9 mouse cellular contexts compared by ENCODE assay signal in the genomic region with DNA sequence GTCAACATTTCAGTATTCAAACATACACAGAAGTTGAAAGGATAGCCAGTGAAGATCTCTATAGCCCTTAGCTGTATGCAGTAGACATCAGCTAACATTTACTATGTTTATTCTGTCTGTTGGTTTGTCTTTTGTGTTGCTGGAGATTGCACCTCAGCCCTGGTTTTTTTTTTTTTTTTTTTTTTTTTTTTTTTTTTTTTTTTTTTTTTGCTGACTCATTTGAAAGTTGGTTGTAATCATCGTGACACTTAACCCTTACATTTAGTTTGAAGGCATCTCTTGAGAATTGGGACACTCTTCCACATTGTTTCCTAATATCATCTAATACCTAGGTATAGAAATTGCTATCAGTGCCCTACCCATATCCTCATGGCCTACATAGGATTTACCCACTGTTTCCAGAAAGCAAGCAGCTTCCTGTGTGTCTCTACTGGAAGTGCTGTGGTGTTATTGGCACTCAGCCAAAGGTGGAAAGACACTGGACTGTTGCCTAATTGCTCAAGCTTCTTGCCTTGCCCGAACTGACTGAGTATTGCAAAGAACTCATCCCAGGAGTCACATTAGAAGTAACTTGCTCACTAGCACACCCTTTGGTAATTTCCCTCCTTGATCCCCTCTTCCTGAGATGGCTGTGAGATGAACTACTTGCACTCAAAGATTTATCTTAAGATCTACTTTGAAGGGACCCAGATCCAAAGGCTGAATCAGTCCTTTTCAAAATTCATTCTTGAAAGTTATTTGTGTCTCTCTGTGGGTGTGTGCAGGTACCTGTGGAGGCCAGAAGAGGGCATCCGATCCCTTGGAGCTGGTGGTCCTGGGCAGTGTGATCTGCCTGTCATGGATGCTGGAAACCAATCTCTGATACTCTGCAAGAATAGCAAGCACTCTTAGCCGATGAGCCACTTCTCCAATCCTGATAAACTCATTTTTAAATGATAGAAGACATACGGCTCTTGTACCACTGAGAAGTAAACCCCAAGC. TPM values are rescaled to one million over a fixed set of nuclear protein-coding genes. Genes with fewer than 3 reads are reported as not detected.
DNase-seq lines count a peak whose midpoint lies in the region; ATAC-seq and TF ChIP-seq lines count a peak whose summit lies in the region.
"Had no signal": no experiment of that assay in that cellular context is flagged by ENCODE, and none has a peak within 500 bp of the region (broad histone marks: within the 10 kb centered on the region; RNA-seq: fewer than 3 reads in every experiment).

No protein-coding gene starts in this region.

- WGBS in heart, embryonic 12.5 days, result 47% methylated on average over 5 of the region's 5 CpGs
- WGBS in lung, postnatal 0 days, result 48% methylated on average over 5 of the region's 5 CpGs
- WGBS in hindbrain, embryonic 16.5 days, result 64% methylated on average over 5 of the region's 5 CpGs

- no peak overlapping the region for H3K4me3 ChIP-seq in heart, embryonic 12.5 days
- no peak overlapping the region for H3K4me3 ChIP-seq in CH12.LX (replicated peaks in 1 of 3; ENCODE audit: low read depth in 2 of 3, low read length in 2 of 3, poor library complexity in 1 of 3)
- no peak overlapping the region for H3K4me3 ChIP-seq in bone marrow macrophage, adult 2 months (ENCODE audit: insufficient read depth, low read length)
- no peak overlapping the region for H3K4me3 ChIP-seq in lung, postnatal 0 days (ENCODE audit: low read depth, low read length)
- no peak overlapping the region for H3K4me3 ChIP-seq in hindbrain, embryonic 16.5 days (ENCODE audit: low read length)
- H3K4me3 ChIP-seq: limb, embryonic 13.5 days had no signal

- no peaks in the 10 kb centered on the region for H3K36me3 ChIP-seq in heart, embryonic 12.5 days
- H3K36me3 ChIP-seq in CH12.LX (replicated peaks in 1 of 2; ENCODE audit: control insufficient read depth in 1 of 2, insufficient read depth in 1 of 2, low read length in 1 of 2), result no peaks in the 10 kb centered on the region
- H3K36me3 ChIP-seq in lung, postnatal 0 days (ENCODE audit: insufficient read depth, low read length), result no peaks in the 10 kb centered on the region
- no peaks in the 10 kb centered on the region for H3K36me3 ChIP-seq in hindbrain, embryonic 16.5 days (ENCODE audit: control insufficient read depth, insufficient read depth, low read length)
- H3K36me3 ChIP-seq: limb, embryonic 13.5 days had no signal

- no peaks in the 10 kb centered on the region for H3K27me3 ChIP-seq in heart, embryonic 12.5 days (replicated peaks)
- no peaks in the 10 kb centered on the region for H3K27me3 ChIP-seq in CH12.LX (replicated peaks)
- H3K27me3 ChIP-seq in lung, postnatal 0 days (replicated peaks; ENCODE audit: insufficient read depth, low read length), result no peaks in the 10 kb centered on the region
- no peaks in the 10 kb centered on the region for H3K27me3 ChIP-seq in hindbrain, embryonic 16.5 days (replicated peaks; ENCODE audit: control insufficient read depth, insufficient read depth, low read length)
- H3K27me3 ChIP-seq: limb, embryonic 13.5 days had no signal

- ATAC-seq in heart, embryonic 12.5 days (ENCODE audit: insufficient number of reproducible peaks, low FRiP score), result no peak
- ATAC-seq in lung, postnatal 0 days, result no peak
- no peak for ATAC-seq in hindbrain, embryonic 16.5 days

- no peak for TF ChIP-seq POLR2A in CH12.LX (IDR thresholded peaks at IDR 0.05; ENCODE audit: low read depth, low read length)
- TF ChIP-seq POLR2A in bone marrow macrophage, adult 2 months (IDR thresholded peaks at IDR 0.05; ENCODE audit: borderline replicate concordance, low read depth, low read length), result no peak

- H3K27ac ChIP-seq in heart, embryonic 12.5 days (ENCODE audit: poor library complexity, severe bottlenecking), result no peak overlapping the region
- H3K27ac ChIP-seq in CH12.LX (ENCODE audit: insufficient read depth, low read depth), result no peak overlapping the region
- peak overlapping the region; percentile 5; the same call in 1 of the 2 replicates for H3K27ac ChIP-seq in bone marrow macrophage, adult 2 months (ENCODE audit: insufficient read depth, low read depth, low read length)
- H3K27ac ChIP-seq in lung, postnatal 0 days (ENCODE audit: low read length), result no peak overlapping the region
- H3K27ac ChIP-seq in hindbrain, embryonic 16.5 days (ENCODE audit: low read depth, low read length), result no peak overlapping the region
- H3K27ac ChIP-seq: limb, embryonic 13.5 days had no signal

- no peaks in the 10 kb centered on the region for H3K9me3 ChIP-seq in heart, embryonic 12.5 days (replicated peaks)
- no peaks in the 10 kb centered on the region for H3K9me3 ChIP-seq in CH12.LX (replicated peaks; ENCODE audit: low read length)
- no peaks in the 10 kb centered on the region for H3K9me3 ChIP-seq in lung, postnatal 0 days (ENCODE audit: low read length)
- no peaks in the 10 kb centered on the region for H3K9me3 ChIP-seq in hindbrain, embryonic 16.5 days (ENCODE audit: control insufficient read depth, low read length)
- H3K9me3 ChIP-seq: limb, embryonic 13.5 days had no signal

- peak; percentile 62 to 83 for TF ChIP-seq CTCF in CH12.LX (conservative IDR thresholded peaks at IDR 0.05 in 1 of 2, IDR thresholded peaks at IDR 0.05 in 1 of 2; ENCODE audit: low read depth in 2 of 2, low read length in 2 of 2)
- 0 out of 2 replicates have a peak, but pooled peaks have one; percentile 23 for TF ChIP-seq CTCF in bone marrow macrophage, adult 2 months (IDR thresholded peaks at IDR 0.05; ENCODE audit: low read depth, low read length)
- TF ChIP-seq CTCF in lung, postnatal 0 days (IDR thresholded peaks at IDR 0.05), result peak; percentile 61

- H3K4me2 ChIP-seq in heart, embryonic 12.5 days, result no peak overlapping the region
- no peak overlapping the region for H3K4me2 ChIP-seq in CH12.LX (ENCODE audit: insufficient read depth, low read depth, poor library complexity, severe bottlenecking)
- no peak overlapping the region for H3K4me2 ChIP-seq in lung, postnatal 0 days (replicated peaks; ENCODE audit: low read depth, low read length)
- no peak overlapping the region for H3K4me2 ChIP-seq in hindbrain, embryonic 16.5 days (ENCODE audit: low read length)
- H3K4me2 ChIP-seq: limb, embryonic 13.5 days had no signal

- peak; percentile 90 for DNase-seq in heart, adult 11 months
- peak; percentile 66 for DNase-seq in CH12.LX (ENCODE audit: extremely low read depth)
- DNase-seq in lung, postnatal 0 days (ENCODE audit: low spot score), result peak; percentile 78
- DNase-seq in right cerebral cortex, postnatal 14 days, result no peak
- DNase-seq in cerebellum, adult 9-11 months, result no peak

- H3K9ac ChIP-seq in heart, embryonic 12.5 days, result no peak overlapping the region
- no peak overlapping the region for H3K9ac ChIP-seq in CH12.LX (ENCODE audit: insufficient read depth, low read depth)
- H3K9ac ChIP-seq in lung, postnatal 0 days (replicated peaks; ENCODE audit: low read depth), result no peak overlapping the region
- H3K9ac ChIP-seq in hindbrain, embryonic 16.5 days (ENCODE audit: low read depth, low read length), result no peak overlapping the region
- H3K9ac ChIP-seq: limb, embryonic 13.5 days had no signal

- TF ChIP-seq EP300 in CH12.LX (IDR thresholded peaks at IDR 0.05; ENCODE audit: low read length), result no peak
- no peak for TF ChIP-seq EP300 in lung, postnatal 0 days (IDR thresholded peaks at IDR 0.05)

- TF ChIP-seq RAD21 in CH12.LX (IDR thresholded peaks at IDR 0.05; ENCODE audit: low read depth, low read length), result peak; percentile 82

- peaks cover 6% of the 10 kb centered on the region; the same call in 1 of the 2 replicates for H3K4me1 ChIP-seq in heart, embryonic 12.5 days (replicated peaks)
- peaks cover 7 to 20% of the 10 kb centered on the region in 2 experiments; a peak in 3 of 4 replicates for H3K4me1 ChIP-seq in CH12.LX (ENCODE audit: control insufficient read depth in 1 of 2, insufficient read depth in 2 of 2)
- H3K4me1 ChIP-seq in bone marrow macrophage, adult 2 months (ENCODE audit: control insufficient read depth, insufficient read depth, low read length), result peaks cover 42% of the 10 kb centered on the region
- peaks cover 6% of the 10 kb centered on the region; the same call in 1 of the 2 replicates for H3K4me1 ChIP-seq in lung, postnatal 0 days (ENCODE audit: insufficient read depth, low read depth, low read length)
- no peaks in the 10 kb centered on the region for H3K4me1 ChIP-seq in hindbrain, embryonic 16.5 days (ENCODE audit: control insufficient read depth, insufficient read depth, low read depth, low read length)

- in situ Hi-C loops in CH12.LX (cut with MboI; ENCODE audit: low pct_ligation_motif_present, low pct_unique_long_range_greater_than_20kb, low sequenced_read_pairs), result loop anchor here (10.0 kb wide), 1 partner anchor 205 kb away; no protein-coding TSS in a partner anchor

- dilution Hi-C loops in CH12.LX (cut with MboI; ENCODE audit: extremely low pct_ligation_motif_present, extremely low pct_unique_long_range_greater_than_20kb, low sequenced_read_pairs), result no loop called here

- no peaks in the 10 kb centered on the region for H3K79me2 ChIP-seq in CH12.LX (replicated peaks; ENCODE audit: control insufficient read depth, extremely low read depth, insufficient read depth, poor library complexity, severe bottlenecking)

RNA-seq across cellular contexts. Expression of a gene that starts 1.9 kb away (rescaled TPM):
- 0.30 TPM in 1 of 2 replicates, not detected in the other for polyA plus RNA-seq in heart, embryonic 12.5 days (2016; fragmentation: Nextera tagmentation; extraction: Ambion mirVana)
- total RNA-seq in CH12.LX (2012; rRNA removed), result not detected in 2 replicates
- not detected in 2 replicates for total RNA-seq in CH12.LX (2014; rRNA removed)
- not detected in 2 replicates for polyA plus RNA-seq in CH12.LX (2012; ENCODE audit: insufficient read length, low read depth)
- polyA plus RNA-seq in bone marrow macrophage, adult 2 months (2012; ENCODE audit: insufficient read depth, insufficient read length, missing spikeins), result not detected in 2 replicates
- 0.29 and 0.44 TPM in 2 replicates for polyA plus RNA-seq in lung, postnatal 0 days (2015; fragmentation: Nextera tagmentation; extraction: Ambion mirVana)
- polyA plus RNA-seq in hindbrain, embryonic 16.5 days (2015; fragmentation: Nextera tagmentation; extraction: Ambion mirVana), result 0.19 TPM in 1 of 2 replicates, not detected in the other
- polyA plus RNA-seq: limb, embryonic 13.5 days had no signal

RNA-seq across cellular contexts. Expression of a gene that starts 24.6 kb away (rescaled TPM):
- polyA plus RNA-seq in heart, embryonic 12.5 days (2016; fragmentation: Nextera tagmentation; extraction: Ambion mirVana), result 112 and 115 TPM in 2 replicates
- 167 and 184 TPM in 2 replicates for total RNA-seq in CH12.LX (2012; rRNA removed)
- total RNA-seq in CH12.LX (2014; rRNA removed), result 212 and 233 TPM in 2 replicates
- 261 and 316 TPM in 2 replicates for polyA plus RNA-seq in CH12.LX (2012; ENCODE audit: insufficient read length, low read depth)
- 44.1 and 52.0 TPM in 2 replicates for polyA plus RNA-seq in bone marrow macrophage, adult 2 months (2012; ENCODE audit: insufficient read depth, insufficient read length, missing spikeins)
- 90.2 and 98.7 TPM in 2 replicates for polyA plus RNA-seq in lung, postnatal 0 days (2015; fragmentation: Nextera tagmentation; extraction: Ambion mirVana)
- polyA plus RNA-seq in hindbrain, embryonic 16.5 days (2015; fragmentation: Nextera tagmentation; extraction: Ambion mirVana), result 139 TPM in 2 replicates

RNA-seq across cellular contexts. Expression of a gene that starts 53.2 kb away (rescaled TPM):
- polyA plus RNA-seq in heart, embryonic 12.5 days (2016; fragmentation: Nextera tagmentation; extraction: Ambion mirVana), result 24.3 and 25.7 TPM in 2 replicates
- total RNA-seq in CH12.LX (2012; rRNA removed), result 11.2 and 20.0 TPM in 2 replicates
- 28.5 and 31.5 TPM in 2 replicates for total RNA-seq in CH12.LX (2014; rRNA removed)
- 23.1 and 27.7 TPM in 2 replicates for polyA plus RNA-seq in CH12.LX (2012; ENCODE audit: insufficient read length, low read depth)
- 48.0 and 51.9 TPM in 2 replicates for polyA plus RNA-seq in bone marrow macrophage, adult 2 months (2012; ENCODE audit: insufficient read depth, insufficient read length, missing spikeins)
- 15.7 and 16.7 TPM in 2 replicates for polyA plus RNA-seq in lung, postnatal 0 days (2015; fragmentation: Nextera tagmentation; extraction: Ambion mirVana)
- polyA plus RNA-seq in hindbrain, embryonic 16.5 days (2015; fragmentation: Nextera tagmentation; extraction: Ambion mirVana), result 3.8 and 5.6 TPM in 2 replicates

Comparison
In these comparisons a context has a peak if more than half of its experiments do, and no peak if none do; other contexts are left out.
1. DNase-seq: peak in heart, adult 11 months (single experiment), CH12.LX (single experiment) and lung, postnatal 0 days (single experiment); none in right cerebral cortex, postnatal 14 days (single experiment) and cerebellum, adult 9-11 months (single experiment).
2. Peak in every context shown above with its lines, with median percentiles within 50 percentile points of each other: CTCF ChIP-seq.